Mouse (Mus musculus) embryo, embryonic 11 days (tissue): ENCODE measurements at regions not wholly inside any gene's neighbourhood (a gene's known extent, or its start where the extent isn't known, plus 50 kb on each side); places are given as distances from the start of the nearest gene placed in this dataset.

Experiments
- DNase-seq: peaks from one replicate; pipeline ENCODE4 v3.0.0-alpha.2; 2015

- no peak for DNase-seq
These were observed 58.6 kb downstream of the Isg20 start for GRCm38 (mm10) chr7:78971644-78972313.

GRCm38 (mm10) chr7:78989751-78990206, 63.5 kb upstream of the Acan start:
- peak; percentile 8 for DNase-seq

GRCm38 (mm10) chr7:78990302-78991038, 62.8 kb upstream of the Acan start:
- peak; percentile 90 for DNase-seq

- no peak for DNase-seq
These were observed 60.3 kb upstream of the Acan start for GRCm38 (mm10) chr7:78992991-78993390.

GRCm38 (mm10) chr7:78994134-78994533, 59.1 kb upstream of the Acan start:
- DNase-seq = no peak

- DNase-seq = no peak
These were observed 58.2 kb upstream of the Acan start for GRCm38 (mm10) chr7:78995034-78995433.

- no peak for DNase-seq
These were observed 57.5 kb upstream of the Acan start for GRCm38 (mm10) chr7:78995820-78996219.
